Comparison of ENCODE assay signal across 9 mouse cellular contexts in genomic region chr11:68386589-68387440, GRCm38 (mm10). TPM values are rescaled to one million over a fixed set of nuclear protein-coding genes. Genes with fewer than 3 reads are reported as not detected.
A peak's percentile ranks its signal among the peaks of the same experiment; 100 is the strongest.
DNase-seq lines count a peak whose midpoint lies in the region; ATAC-seq lines count a peak whose summit lies in the region.
"Had no signal": no experiment of that assay in that cellular context is flagged by ENCODE, and none has a peak within 500 bp of the region (broad histone marks: within the 10 kb centered on the region; RNA-seq: fewer than 3 reads in every experiment).

No protein-coding gene starts in this region.

- peak overlapping the region; percentile 72 for H3K9ac ChIP-seq in intestine, embryonic 16.5 days (ENCODE audit: low read depth, low read length)
- no peak overlapping the region for H3K9ac ChIP-seq in liver, embryonic 15.5 days
- peak overlapping the region; percentile 85 for H3K9ac ChIP-seq in neural tube, embryonic 13.5 days

- WGBS in intestine, embryonic 16.5 days = 2% methylated on average over 81 of the region's 90 CpGs
- 2% methylated on average over 90 of the region's 90 CpGs for WGBS in liver, embryonic 15.5 days (ENCODE audit: insufficient replicate concordance)
- WGBS in neural tube, embryonic 13.5 days = 1% methylated on average over 72 of the region's 90 CpGs

- no peak for DNase-seq in frontal cortex, postnatal 14 days (ENCODE audit: low spot score in 2 of 2)
- DNase-seq in heart, adult 11 months = peak; percentile 98
- DNase-seq in thymus, postnatal 25 days = peak; percentile 69

- H3K36me3 ChIP-seq in intestine, embryonic 16.5 days (ENCODE audit: control insufficient read depth, insufficient read depth, low read length) = no peaks in the 10 kb centered on the region
- H3K36me3 ChIP-seq in liver, embryonic 15.5 days (replicated peaks) = no peaks in the 10 kb centered on the region
- no peaks in the 10 kb centered on the region for H3K36me3 ChIP-seq in neural tube, embryonic 13.5 days
- H3K36me3 ChIP-seq: G1E had no signal

- H3K4me2 ChIP-seq in intestine, embryonic 16.5 days (ENCODE audit: low read depth, low read length) = peak overlapping the region; percentile 95
- H3K4me2 ChIP-seq in liver, embryonic 15.5 days = peak overlapping the region; percentile 70
- H3K4me2 ChIP-seq in neural tube, embryonic 13.5 days = peak overlapping the region; percentile 94

- H3K4me1 ChIP-seq in intestine, embryonic 16.5 days (ENCODE audit: control insufficient read depth, insufficient read depth, low read length) = peaks cover 21% of the 10 kb centered on the region
- H3K4me1 ChIP-seq in liver, embryonic 15.5 days (replicated peaks) = peaks cover 20% of the 10 kb centered on the region
- H3K4me1 ChIP-seq in neural tube, embryonic 13.5 days (replicated peaks) = peaks cover 86% of the 10 kb centered on the region

- peak; percentile 32; the same call in 1 of the 2 replicates for ATAC-seq in frontal cortex, adult (ENCODE audit: low TSS enrichment)
- ATAC-seq in common myeloid progenitor, adult 5-6 weeks (replicated peaks; ENCODE audit: low read depth, poor library complexity, severe bottlenecking) = peak; percentile 28; the same call in 1 of the 2 replicates
- peak; percentile 72 for ATAC-seq in intestine, embryonic 16.5 days
- no peak for ATAC-seq in liver, embryonic 15.5 days (ENCODE audit: insufficient read depth)
- ATAC-seq in neural tube, embryonic 13.5 days (ENCODE audit: low read depth) = peak; percentile 68

- peak overlapping the region; percentile 75 for H3K27ac ChIP-seq in intestine, embryonic 16.5 days (ENCODE audit: low read length)
- no peak overlapping the region for H3K27ac ChIP-seq in liver, embryonic 15.5 days (replicated peaks)
- peak overlapping the region; percentile 88 for H3K27ac ChIP-seq in neural tube, embryonic 13.5 days (replicated peaks)

- H3K9me3 ChIP-seq in intestine, embryonic 16.5 days (ENCODE audit: control insufficient read depth, low read length) = no peaks in the 10 kb centered on the region
- H3K9me3 ChIP-seq in liver, embryonic 15.5 days (replicated peaks) = no peaks in the 10 kb centered on the region
- H3K9me3 ChIP-seq in neural tube, embryonic 13.5 days = no peaks in the 10 kb centered on the region

- H3K4me3 ChIP-seq in intestine, embryonic 16.5 days (ENCODE audit: low read length) = peak overlapping the region; percentile 73
- peak overlapping the region; percentile 56 for H3K4me3 ChIP-seq in liver, embryonic 15.5 days (replicated peaks)
- H3K4me3 ChIP-seq in neural tube, embryonic 13.5 days = peak overlapping the region; percentile 71

- peaks cover 56% of the 10 kb centered on the region for H3K27me3 ChIP-seq in intestine, embryonic 16.5 days (replicated peaks; ENCODE audit: control insufficient read depth, insufficient read depth, low read length)
- peaks cover 97% of the 10 kb centered on the region for H3K27me3 ChIP-seq in liver, embryonic 15.5 days
- peaks cover 87% of the 10 kb centered on the region for H3K27me3 ChIP-seq in neural tube, embryonic 13.5 days

RNA-seq across cellular contexts. Expression of gene Ntn1, which starts 13.8 kb away (rescaled TPM):
- 0.24 TPM in 1 of 2 replicates, not detected in the other for total RNA-seq in common myeloid progenitor, adult 5-6 weeks (2017)
- polyA plus RNA-seq in intestine, embryonic 16.5 days (2015; fragmentation: Nextera tagmentation; extraction: Ambion mirVana) = 5.6 and 6.2 TPM in 2 replicates
- 0.15 and 0.25 TPM in 2 replicates for polyA plus RNA-seq in liver, embryonic 15.5 days (2015; fragmentation: Nextera tagmentation; extraction: Ambion mirVana)
- 31.3 and 35.3 TPM in 2 replicates for polyA plus RNA-seq in neural tube, embryonic 13.5 days (2015; fragmentation: Nextera tagmentation; extraction: Ambion mirVana)
- polyA plus RNA-seq: G1E had no signal

RNA-seq across cellular contexts. Expression of gene Pik3r5, which starts 45.1 kb away (rescaled TPM):
- total RNA-seq in common myeloid progenitor, adult 5-6 weeks (2017) = 3.3 and 3.6 TPM in 2 replicates
- 0.54 and 0.65 TPM in 2 replicates for polyA plus RNA-seq in intestine, embryonic 16.5 days (2015; fragmentation: Nextera tagmentation; extraction: Ambion mirVana)
- 0.78 and 0.83 TPM in 2 replicates for polyA plus RNA-seq in liver, embryonic 15.5 days (2015; fragmentation: Nextera tagmentation; extraction: Ambion mirVana)
- 1.3 and 1.6 TPM in 2 replicates for polyA plus RNA-seq in neural tube, embryonic 13.5 days (2015; fragmentation: Nextera tagmentation; extraction: Ambion mirVana)

Comparison
In these comparisons a context has a peak if more than half of its experiments do, and no peak if none do; other contexts are left out.
1. DNase-seq: peak in heart, adult 11 months (single experiment) and thymus, postnatal 25 days (single experiment); none in frontal cortex, postnatal 14 days (0 of 2).
2. Peak in every context shown above with its lines, with median percentiles within 50 percentile points of each other: H3K4me2 ChIP-seq and H3K4me3 ChIP-seq.